Mouse (Mus musculus) heart, embryonic 10.5 days (tissue): ENCODE results near the gene Myh13. TPM values are rescaled to one million over a fixed set of nuclear protein-coding genes. Genes with fewer than 3 reads are reported as not detected.

Source experiments
- polyA plus RNA-seq: library from polyadenylated mRNA; unstranded; fragments of >200 nt; fragmentation: Nextera tagmentation; extraction: Ambion mirVana; gene quantifications from 2 replicates; pipeline ENCODE4 v1.2.1, GENCODE M21; 2016

Gene Myh13
- polyA plus RNA-seq, 1 experiment from 2014 or later, result not detected

Other genes starting within 250 kb of the Myh13 start
- gene Myh3, start 243.4 kb upstream of the Myh13 start, polyA plus RNA-seq, result 0.04 TPM in 2 replicates
- not detected in 2 replicates for gene Myh2, start 150.6 kb upstream of the Myh13 start, polyA plus RNA-seq
- gene Myh1, start 121.6 kb upstream of the Myh13 start, polyA plus RNA-seq, result 0.04 and 0.18 TPM in 2 replicates
- gene Myh4, start 83.6 kb upstream of the Myh13 start, polyA plus RNA-seq, result 0.02 TPM in 1 of 2 replicates, not detected in the other
- 0.02 TPM in 1 of 2 replicates, not detected in the other for gene Myh8, start 44.5 kb upstream of the Myh13 start, polyA plus RNA-seq
- 3.0 and 6.1 TPM in 2 replicates for gene Gas7, start 133.8 kb downstream of the Myh13 start, polyA plus RNA-seq